ENCODE assay signal across 17 mouse cellular contexts in the genomic region with DNA sequence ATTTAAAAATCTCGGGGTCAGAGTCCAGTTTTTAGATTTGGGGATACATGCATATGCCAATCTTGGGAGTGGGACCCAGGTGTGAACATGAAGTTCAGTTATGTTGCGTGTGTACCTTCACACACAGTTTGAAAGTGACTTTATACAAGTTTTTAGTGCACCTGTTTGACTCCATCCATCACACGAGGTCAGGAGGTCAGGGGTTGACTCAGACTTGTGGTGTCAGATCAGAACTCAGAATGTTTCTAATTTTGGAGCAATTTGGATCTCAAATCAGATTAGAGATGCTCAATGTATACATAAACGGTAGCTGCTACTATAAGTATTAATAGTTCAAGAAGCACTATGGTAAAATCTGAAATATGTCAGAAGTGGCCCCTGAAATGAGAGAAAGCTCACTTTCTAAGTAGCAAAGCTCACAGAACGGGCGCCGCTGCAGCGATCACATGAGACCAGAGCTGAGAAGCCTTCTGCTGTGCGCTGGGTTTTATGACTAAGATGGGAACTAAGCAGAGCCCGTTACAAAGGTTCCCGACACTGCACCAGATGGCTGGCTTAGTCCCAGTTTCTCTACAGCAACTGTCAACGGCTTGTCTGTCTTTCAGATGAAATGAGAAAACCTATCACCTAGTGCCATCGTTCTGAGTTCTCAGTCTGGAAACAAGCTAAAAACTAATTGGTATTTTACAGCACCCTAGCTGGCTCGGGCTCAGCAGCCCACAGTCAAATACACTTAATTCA. TPM values are rescaled to one million over a fixed set of nuclear protein-coding genes. Genes with fewer than 3 reads are reported as not detected.
DNase-seq lines count a peak whose midpoint lies in the region; ATAC-seq and TF ChIP-seq lines count a peak whose summit lies in the region.
"Had no signal": no experiment of that assay in that cellular context is flagged by ENCODE, and none has a peak within 500 bp of the region (broad histone marks: within the 10 kb centered on the region; RNA-seq: fewer than 3 reads in every experiment).

No protein-coding gene starts in this region.

- H3K27me3 ChIP-seq in forebrain, postnatal 0 days (ENCODE audit: insufficient read depth, low read length) = no peaks in the 10 kb centered on the region
- H3K27me3 ChIP-seq: heart, embryonic 15.5 days; hindbrain, embryonic 12.5 days; midbrain, embryonic 15.5 days; neural tube, embryonic 15.5 days had no signal

- H3K9ac ChIP-seq in forebrain, postnatal 0 days = no peak overlapping the region
- H3K9ac ChIP-seq: heart, embryonic 15.5 days; hindbrain, embryonic 12.5 days; midbrain, embryonic 15.5 days; neural tube, embryonic 15.5 days had no signal

- DNase-seq in frontal cortex, adult 2 months (ENCODE audit: extremely low spot score in 1 of 2, low spot score in 1 of 2) = peak; percentile 33 to 43
- DNase-seq in frontal cortex, postnatal 25 days (ENCODE audit: low spot score in 2 of 2) = no peak
- peak; percentile 34 for DNase-seq in right cerebral cortex, adult 18-20 months
- DNase-seq in right cerebral cortex, postnatal 36 days (ENCODE audit: low spot score in 2 of 2) = no peak
- DNase-seq in forebrain, postnatal 0 days = peak; percentile 82
- DNase-seq in retina, embryonic 14.5 days (ENCODE audit: low spot score) = peak; percentile 44
- no peak for DNase-seq in adrenal gland, adult 2 months
- DNase-seq in ovary, adult 18-20 months (ENCODE audit: low spot score) = no peak
- DNase-seq: cerebellum, adult 9-11 months; lung, adult 18-20 months had no signal

- H3K4me1 ChIP-seq in forebrain, postnatal 0 days (ENCODE audit: insufficient read depth) = no peaks in the 10 kb centered on the region
- H3K4me1 ChIP-seq: hindbrain, embryonic 12.5 days; midbrain, embryonic 15.5 days had no signal

- H3K4me3 ChIP-seq in forebrain, postnatal 0 days (ENCODE audit: low read depth, low read length) = no peak overlapping the region
- H3K4me3 ChIP-seq: heart, embryonic 15.5 days; hindbrain, embryonic 12.5 days; midbrain, embryonic 15.5 days; neural tube, embryonic 15.5 days had no signal

- peaks cover 15% of the 10 kb centered on the region for H3K36me3 ChIP-seq in forebrain, postnatal 0 days (ENCODE audit: insufficient read depth)

- no peak overlapping the region for H3K4me2 ChIP-seq in forebrain, postnatal 0 days (ENCODE audit: low read depth)
- H3K4me2 ChIP-seq: heart, embryonic 15.5 days; hindbrain, embryonic 12.5 days; midbrain, embryonic 15.5 days; neural tube, embryonic 15.5 days had no signal

- H3K9me3 ChIP-seq in forebrain, postnatal 0 days (ENCODE audit: low read length) = no peaks in the 10 kb centered on the region
- H3K9me3 ChIP-seq: heart, embryonic 15.5 days; hindbrain, embryonic 12.5 days; midbrain, embryonic 15.5 days; neural tube, embryonic 15.5 days had no signal

- no peak for TF ChIP-seq CTCF in forebrain, postnatal 0 days (IDR thresholded peaks at IDR 0.05; ENCODE audit: low read depth)

- 58% methylated on average over 14 of the region's 14 CpGs for WGBS in forebrain, postnatal 0 days

- H3K27ac ChIP-seq in forebrain, postnatal 0 days (ENCODE audit: low read depth, low read length) = 0 out of 2 replicates have a peak overlapping the region, but pooled peaks have one; percentile 40
- H3K27ac ChIP-seq: heart, embryonic 15.5 days; hindbrain, embryonic 12.5 days; macrophage; midbrain, embryonic 15.5 days; neural tube, embryonic 15.5 days had no signal

- ATAC-seq in forebrain, postnatal 0 days = peak; percentile 93
- ATAC-seq: activated CD4-positive, CD25-positive, alpha-beta regulatory T cell, adult 4 months; intestine, postnatal 0 days; midbrain, embryonic 15.5 days had no signal

RNA-seq across cellular contexts. Expression of a gene that starts 18.4 kb away (rescaled TPM):
- 92.5 and 96.4 TPM in 2 replicates for polyA plus RNA-seq in frontal cortex, adult 2 months (2012; rRNA removed)
- total RNA-seq in forebrain, postnatal 0 days (2014; rRNA removed) = 65.2 and 65.6 TPM in 2 replicates
- polyA plus RNA-seq in forebrain, postnatal 0 days (2015; fragmentation: Nextera tagmentation; extraction: Ambion mirVana) = 98.8 and 102 TPM in 2 replicates
- 10 to 100 TPM; 60.0 to 62.2 TPM for total RNA-seq in adrenal gland, adult 2 months (2021)
- 27.4 and 34.4 TPM in 2 replicates for polyA plus RNA-seq in adrenal gland, adult 2 months (2012; rRNA removed)

RNA-seq across cellular contexts. Expression of a gene that starts 32.3 kb away (rescaled TPM):
- polyA plus RNA-seq in frontal cortex, adult 2 months (2012; rRNA removed) = 18.0 and 27.4 TPM in 2 replicates
- total RNA-seq in forebrain, postnatal 0 days (2014; rRNA removed) = 61.8 and 63.0 TPM in 2 replicates
- 112 and 146 TPM in 2 replicates for polyA plus RNA-seq in forebrain, postnatal 0 days (2015; fragmentation: Nextera tagmentation; extraction: Ambion mirVana)
- total RNA-seq in adrenal gland, adult 2 months (2021) = 10 to 100 TPM; 19.9 to 34.0 TPM
- 25.1 and 39.2 TPM in 2 replicates for polyA plus RNA-seq in adrenal gland, adult 2 months (2012; rRNA removed)

RNA-seq across cellular contexts. Expression of a gene that starts 39.7 kb away (rescaled TPM):
- 6.4 and 6.6 TPM in 2 replicates for polyA plus RNA-seq in frontal cortex, adult 2 months (2012; rRNA removed)
- total RNA-seq in forebrain, postnatal 0 days (2014; rRNA removed) = 3.7 and 6.1 TPM in 2 replicates
- polyA plus RNA-seq in forebrain, postnatal 0 days (2015; fragmentation: Nextera tagmentation; extraction: Ambion mirVana) = 2.8 and 3.6 TPM in 2 replicates
- 10 to 100 TPM; 10.3 to 16.6 TPM for total RNA-seq in adrenal gland, adult 2 months (2021)
- polyA plus RNA-seq in adrenal gland, adult 2 months (2012; rRNA removed) = 0.64 and 0.70 TPM in 2 replicates

Comparison
In these comparisons a context has a peak if more than half of its experiments do, and no peak if none do; other contexts are left out.
1. DNase-seq: peak in frontal cortex, adult 2 months (2 of 2), right cerebral cortex, adult 18-20 months (single experiment), forebrain, postnatal 0 days (single experiment) and retina, embryonic 14.5 days (single experiment); none in frontal cortex, postnatal 25 days (0 of 2), right cerebral cortex, postnatal 36 days (0 of 2), adrenal gland, adult 2 months (single experiment) and ovary, adult 18-20 months (single experiment).